Mouse (Mus musculus): ENCODE data around the gene Actr6.

GRCm38 (mm10) chr10:89771894-89772293 is 39.8 kb upstream of the Actr6 start:
- TF ChIP-seq POLR2A (IDR thresholded peaks at IDR 0.05; ENCODE audit: borderline replicate concordance, extremely low read depth, insufficient read depth, insufficient read length, poor library complexity, severe bottlenecking) (no peak), CTCF (IDR thresholded peaks at IDR 0.05; ENCODE audit: borderline replicate concordance, extremely low read depth, insufficient read depth, insufficient read length) (no peak)
